Mouse (Mus musculus) heart, postnatal 36 days (tissue): ENCODE data around the gene Esyt1. TPM values are rescaled to one million over a fixed set of nuclear protein-coding genes. Genes with fewer than 3 reads are reported as not detected.
A peak's percentile ranks its signal among the peaks of the same experiment; 100 is the strongest.
"Not testable (repeated sequence)": the region's sequence is repeated elsewhere in the genome, so short reads cannot be mapped to it uniquely, and the experiment has no call there.

Source experiments
- DNase-seq, 2 experiments: peaks; one replicate each; pipeline ENCODE4 v3.0.0; 2021 to 2022
- intact Hi-C: fragments of 180-260 bp; cut with DNase I; formaldehyde crosslinking; loops from one replicate; pipeline ENCODE4 v1.15.1; 2025
- total RNA-seq, 2 experiments: library from RNA; stranded (reverse); gene quantifications; 2 replicates each; pipeline ENCODE4 v1.2.3; 2021

The Esyt1 gene
- total RNA-seq, 2 experiments from 2014 or later: 19.3 TPM

DNA sequence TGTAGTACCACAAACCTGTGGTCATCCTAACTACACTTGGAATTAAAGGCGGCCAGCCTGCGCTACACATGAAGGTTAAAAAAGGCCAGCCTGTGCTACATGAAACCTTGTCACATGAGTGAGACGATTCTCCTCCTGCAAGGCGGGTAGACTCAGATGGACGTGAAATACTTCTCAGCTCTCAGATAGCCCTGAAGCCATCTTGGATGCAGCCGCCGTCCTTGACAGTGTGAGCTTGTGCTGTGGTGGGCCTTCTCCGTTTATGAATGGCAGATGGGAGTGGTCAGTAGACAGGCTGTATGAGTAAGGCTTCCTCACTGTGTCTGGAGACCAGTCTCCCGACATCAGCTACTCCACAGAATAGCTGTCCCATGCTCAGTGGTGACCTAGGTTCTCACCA, 16.5 kb downstream of the Esyt1 start:
- intact Hi-C loops: no loop called here
- no peak for DNase-seq

DNA sequence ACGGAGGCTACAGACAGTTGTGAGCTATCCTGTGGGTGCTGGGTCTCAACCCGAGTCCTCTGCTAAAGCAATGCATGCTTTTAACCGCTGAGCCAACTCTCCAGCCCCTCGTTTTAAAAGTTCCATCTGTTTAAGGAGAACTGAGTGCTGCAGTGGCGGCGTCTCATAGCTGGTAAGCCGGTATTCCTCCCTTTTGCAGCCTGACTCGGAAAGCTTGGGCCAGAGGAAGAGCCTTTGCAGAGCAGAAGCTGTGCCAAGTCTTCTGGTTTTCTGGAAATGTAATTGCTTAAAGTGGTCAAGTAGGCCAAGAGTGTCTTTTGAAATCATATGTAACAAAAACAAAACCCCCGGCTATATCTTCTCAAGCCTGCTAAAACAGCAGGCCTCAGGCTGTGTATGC, 17.4 kb downstream of the Esyt1 start:
- no peak for DNase-seq
- intact Hi-C loops: no loop called here

DNA sequence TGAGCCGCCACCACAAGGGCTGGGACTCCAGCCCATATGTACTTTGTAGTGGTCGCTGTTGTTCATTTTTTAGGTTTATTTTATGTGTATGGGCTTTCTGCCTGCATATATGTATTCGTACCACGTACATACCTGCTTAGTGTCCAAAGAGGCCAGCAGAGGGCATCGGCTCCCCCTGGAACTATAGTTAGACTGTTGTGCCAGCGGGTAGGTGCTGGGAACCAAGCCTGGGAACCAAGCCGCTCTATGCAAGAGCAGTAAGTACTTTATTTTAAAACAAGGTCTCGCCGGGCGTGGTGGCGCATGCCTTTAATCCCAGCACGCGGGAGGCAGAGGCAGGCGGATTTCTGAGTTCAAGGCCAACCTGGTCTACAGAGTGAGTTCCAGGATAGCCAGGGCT, 19.7 kb downstream of the Esyt1 start:
- intact Hi-C loops: no loop called here
- DNase-seq: no peak

DNA sequence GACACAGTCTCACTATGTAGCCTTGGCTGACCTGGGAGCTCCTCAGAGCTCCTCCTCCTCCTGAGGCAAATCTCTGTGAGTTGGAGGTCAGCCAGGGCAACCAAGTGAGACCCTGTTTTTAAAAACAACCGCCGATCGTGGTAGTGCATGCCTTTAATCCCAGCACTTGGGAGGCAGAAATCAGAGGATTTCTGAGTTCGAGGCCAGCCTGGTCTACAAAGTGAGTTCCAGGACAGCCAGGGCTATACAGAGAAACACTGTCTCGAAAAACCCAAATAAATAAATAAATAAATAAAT, 20.4 kb downstream of the Esyt1 start:
- DNase-seq, intact Hi-C loops: not testable (repeated sequence)

DNA sequence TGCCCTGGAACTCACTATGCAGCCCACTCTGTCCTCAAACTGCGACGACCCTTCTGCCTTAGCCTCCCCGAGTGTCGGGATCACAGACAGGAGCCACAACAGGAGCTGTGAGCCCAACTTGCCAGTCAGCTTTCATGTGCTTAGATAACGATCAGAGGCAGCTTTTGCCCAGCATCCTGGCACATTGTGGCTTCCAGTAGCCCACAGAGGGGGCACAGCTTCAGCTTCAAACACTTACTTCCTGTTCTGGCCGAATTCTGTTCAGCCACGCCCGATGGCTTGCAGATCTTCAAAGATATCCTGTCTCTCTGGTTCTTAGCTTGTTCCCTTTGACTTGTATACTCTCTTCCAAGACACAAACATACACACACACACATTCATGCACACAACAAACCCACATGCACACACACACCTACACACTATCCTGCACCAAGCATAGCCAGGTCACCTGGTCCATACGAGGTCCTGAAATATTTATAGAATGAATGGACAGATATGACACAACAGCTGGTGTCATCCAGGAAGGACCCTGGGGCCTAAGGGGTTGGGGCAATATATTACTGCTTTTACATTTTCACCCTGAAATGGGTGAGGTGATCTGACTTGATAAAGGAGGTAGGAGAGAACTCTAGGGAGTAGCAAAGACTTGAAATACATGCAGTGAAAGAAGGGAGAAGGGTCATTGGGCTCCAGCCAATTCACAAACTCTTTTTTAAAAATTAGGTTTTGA, 20.9 kb downstream of the Esyt1 start:
- intact Hi-C loops: no loop called here
- DNase-seq: no peak

DNA sequence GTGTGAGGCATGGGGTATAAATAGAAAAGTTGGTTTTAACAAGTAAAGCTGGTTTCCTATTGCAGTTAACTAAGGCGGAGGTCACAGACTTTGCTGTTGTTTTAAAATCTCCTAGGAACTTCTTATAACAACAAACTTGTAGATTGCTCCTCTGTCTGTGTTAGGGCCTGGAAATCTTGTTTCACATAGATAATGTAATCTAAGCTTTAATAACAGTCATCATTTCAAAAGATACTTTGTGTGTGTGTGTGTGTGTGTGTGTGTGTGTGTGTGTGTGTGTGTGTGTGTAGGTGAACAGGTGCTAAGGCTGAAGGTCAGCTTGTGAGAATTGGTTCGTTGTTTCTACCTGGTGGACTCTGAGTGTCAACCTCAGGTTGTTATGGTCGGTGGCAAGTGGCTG, 21.7 kb downstream of the Esyt1 start:
- intact Hi-C loops: no loop called here
- no peak for DNase-seq

DNA sequence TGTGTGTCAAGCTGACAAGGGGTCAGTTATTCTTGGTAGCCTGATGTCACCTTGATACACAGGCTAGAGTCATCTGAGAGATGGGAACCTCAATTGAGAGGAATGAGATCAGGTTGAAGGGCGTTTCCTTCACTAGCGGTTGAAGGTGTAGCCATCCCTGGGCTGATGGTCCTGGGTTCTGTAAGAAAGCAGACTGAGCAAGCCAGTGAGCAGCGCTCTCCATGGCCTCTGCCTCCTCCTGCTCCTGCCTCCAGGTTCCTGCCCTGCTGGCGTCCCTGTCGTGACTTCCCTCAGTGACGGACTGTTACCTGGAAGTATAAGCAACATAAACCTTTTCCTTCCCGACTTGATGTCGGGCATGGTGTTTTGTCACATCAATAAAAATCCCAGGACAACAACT, 22.1 kb downstream of the Esyt1 start:
- no peak for DNase-seq
- intact Hi-C loops: loop anchor here (2.0 kb wide), 1 partner anchor 21 kb away; the partner anchor contains the start of gene Esyt1

DNA sequence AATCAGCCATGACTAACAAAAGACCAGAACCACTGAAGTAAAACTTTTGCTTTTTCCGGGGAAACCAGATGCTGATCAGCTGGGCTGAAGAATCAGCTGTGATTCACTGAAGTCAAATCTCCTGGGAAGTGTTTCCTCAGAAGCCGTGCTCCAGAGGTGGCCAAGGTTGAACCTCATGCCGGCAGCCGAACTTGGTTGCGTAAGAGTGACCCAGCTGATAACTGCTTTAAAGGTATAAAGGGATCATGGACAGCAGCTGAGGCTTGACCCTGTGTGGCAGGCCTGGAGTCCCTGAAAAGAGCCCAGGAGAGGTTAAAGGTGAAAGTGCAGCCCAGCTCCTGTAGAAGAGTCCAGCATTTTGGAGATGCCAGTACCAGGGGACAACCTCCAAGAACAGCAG, 23.3 kb downstream of the Esyt1 start:
- intact Hi-C loops: loop anchor here (2.0 kb wide), 1 partner anchor 22 kb away; the partner anchor contains the start of gene Esyt1
- DNase-seq: no peak

DNA sequence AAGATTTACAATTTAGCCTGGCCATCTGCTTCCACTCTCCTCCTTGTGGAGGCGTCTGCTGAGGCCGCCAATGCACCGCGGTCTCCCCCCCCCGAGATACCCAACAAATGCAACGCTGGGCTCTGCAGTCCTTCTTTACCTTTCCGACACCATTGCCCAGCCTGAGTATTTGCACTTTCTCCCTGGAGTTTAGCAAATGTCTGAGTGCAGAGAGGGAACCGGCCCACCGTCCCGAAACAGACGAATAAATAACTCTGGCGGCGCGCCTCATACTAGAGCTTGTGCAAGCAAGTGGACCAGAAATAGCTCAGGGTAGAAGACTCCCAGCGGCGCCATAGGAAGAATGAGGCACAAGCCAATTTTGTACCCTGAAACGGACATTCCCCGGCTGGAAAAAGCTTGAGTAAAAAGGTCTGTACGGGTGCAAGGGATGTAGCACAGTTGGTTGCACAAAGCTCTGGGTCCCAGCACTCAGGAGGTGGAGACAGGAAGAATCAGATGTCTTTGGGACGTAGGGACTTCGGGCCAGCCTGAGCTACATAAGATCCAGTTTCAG, 26.5 kb downstream of the Esyt1 start:
- DNase-seq: peak; percentile 72 to 81
- intact Hi-C loops: loop anchor here (2.0 kb wide), 1 partner anchor 48 kb away; the partner anchor contains the start of gene Zc3h10

DNA sequence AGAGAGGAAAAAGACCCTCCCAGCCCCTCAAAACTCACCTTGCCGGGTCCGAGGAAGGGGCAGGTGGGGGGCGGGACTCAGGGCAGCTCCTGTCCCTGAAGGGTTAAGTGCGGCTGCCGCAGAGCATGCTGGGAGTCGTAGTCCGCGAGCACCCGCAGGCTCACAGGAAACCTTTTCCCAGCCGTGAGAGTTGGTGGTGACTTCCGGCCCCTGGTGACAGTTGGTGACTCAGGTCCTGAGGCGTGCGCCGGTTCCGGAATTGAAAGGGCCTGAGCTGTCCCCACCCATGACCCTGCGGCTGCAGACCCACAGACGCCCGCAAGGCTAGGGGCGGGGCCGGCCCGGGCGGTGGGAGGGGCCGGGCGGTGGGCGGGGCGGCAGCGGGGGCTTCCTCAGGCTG, 27.1 kb downstream of the Esyt1 start, which contains the start of gene Myl6b:
Myl6b (minus strand) TSS at position 96 of the 400 bp plus-strand sequence.
- intact Hi-C loops: loop anchor here (2.0 kb wide), 1 partner anchor 48 kb away; the partner anchor contains the start of gene Zc3h10

DNA sequence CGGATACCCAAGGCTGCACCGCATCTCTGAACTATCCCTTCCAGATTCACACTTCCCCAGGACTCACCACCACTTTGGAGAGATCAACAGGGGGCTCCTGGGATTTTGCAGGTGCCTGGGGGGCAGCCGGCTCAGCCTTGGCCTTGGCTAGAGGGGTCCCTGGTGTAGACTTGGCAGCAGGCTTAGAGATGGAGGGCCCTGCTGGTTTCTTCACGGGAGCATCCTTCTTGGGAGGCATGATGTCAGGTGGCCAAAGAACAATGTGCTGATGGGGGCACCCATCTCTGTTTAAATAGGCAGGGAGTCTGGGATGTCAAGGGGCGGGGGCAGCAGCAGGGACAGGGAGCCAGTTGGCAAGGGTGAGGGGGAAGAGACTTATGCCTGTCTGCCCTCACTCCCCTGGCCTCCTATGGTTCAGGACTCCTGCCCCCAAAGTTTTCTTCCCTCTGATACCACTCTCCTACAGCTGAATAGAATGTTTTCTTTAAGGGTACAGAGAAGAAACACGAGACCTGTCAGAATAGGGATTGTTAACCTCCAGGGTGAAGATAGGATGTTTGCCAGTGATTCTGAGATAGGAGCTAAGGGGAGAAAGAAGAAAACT, 28.4 kb downstream of the Esyt1 start:
- intact Hi-C loops: no loop called here
- no peak for DNase-seq

More for the DNA sequence above, 27.1 kb downstream of the Esyt1 start, which contains the start of gene Myl6b:
- peak; percentile 91 to 93 for DNase-seq

DNA sequence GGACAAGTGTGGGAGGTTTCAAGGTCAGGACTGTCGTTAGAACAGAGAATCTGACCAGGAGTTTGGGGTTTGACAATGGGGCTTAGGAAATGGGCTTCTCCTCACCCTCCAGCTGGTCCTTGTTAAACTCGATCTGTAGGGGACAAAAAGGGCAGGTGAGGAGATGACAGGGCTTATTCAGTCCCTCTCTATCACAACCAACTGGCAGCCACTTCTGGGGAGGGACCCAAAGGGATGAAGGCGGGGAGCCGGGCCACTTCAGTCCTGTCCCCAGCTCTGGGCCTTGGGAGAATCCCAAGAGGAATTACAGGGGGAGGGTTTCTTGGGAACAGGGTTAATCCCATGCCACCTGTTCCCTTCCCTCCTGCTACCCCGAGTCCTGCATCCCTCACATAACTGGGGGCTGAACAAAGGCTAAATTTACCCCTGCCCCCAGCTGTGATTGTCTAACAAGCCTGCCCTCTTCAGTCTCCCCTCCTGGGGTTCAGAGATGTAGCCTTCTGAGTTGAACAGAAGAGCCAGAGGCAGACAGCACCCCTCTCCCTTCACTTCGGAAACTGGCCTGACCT, 29.1 kb downstream of the Esyt1 start:
- no peak for DNase-seq
- intact Hi-C loops: no loop called here

DNA sequence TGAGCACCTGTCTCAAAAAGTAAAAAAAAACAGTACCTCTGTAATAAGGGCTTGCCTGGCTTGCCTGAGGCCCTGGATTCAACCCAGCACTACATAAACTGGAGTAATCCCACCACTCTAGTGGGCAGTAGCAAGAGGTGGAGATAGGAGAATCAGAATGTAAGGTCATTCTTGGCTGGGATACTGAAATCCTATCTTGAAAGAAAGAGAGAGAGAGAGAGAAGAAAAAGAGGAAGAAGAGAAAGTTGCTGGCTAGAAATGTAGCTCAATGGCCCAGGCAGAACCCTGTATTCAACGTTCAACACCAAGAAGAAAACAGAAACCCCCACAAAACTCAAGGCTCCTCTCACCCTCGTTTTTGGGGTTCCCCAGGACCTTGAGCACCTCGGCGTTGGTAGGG, 29.8 kb downstream of the Esyt1 start:
- no peak for DNase-seq
- intact Hi-C loops: no loop called here

DNA sequence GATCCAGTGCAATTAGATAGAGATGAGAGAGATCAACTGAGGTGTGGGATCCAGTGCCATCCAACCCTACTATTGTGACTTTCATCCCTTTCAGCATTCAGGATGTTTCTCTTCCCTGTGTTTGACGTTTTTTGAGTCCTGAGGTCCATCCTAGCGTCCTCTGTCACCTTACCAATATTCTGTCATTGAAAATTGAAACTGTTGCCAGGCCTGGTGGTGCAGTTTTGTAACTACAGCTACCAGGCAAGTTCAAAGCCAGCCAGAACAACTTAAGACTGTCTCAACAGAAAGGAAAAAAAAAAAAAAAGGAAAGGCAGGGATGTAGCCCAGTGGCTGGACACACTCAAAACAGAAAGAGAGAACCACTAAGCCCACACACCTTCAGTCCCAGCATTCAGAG, 30.4 kb downstream of the Esyt1 start:
- DNase-seq: no peak
- intact Hi-C loops: no loop called here

DNA sequence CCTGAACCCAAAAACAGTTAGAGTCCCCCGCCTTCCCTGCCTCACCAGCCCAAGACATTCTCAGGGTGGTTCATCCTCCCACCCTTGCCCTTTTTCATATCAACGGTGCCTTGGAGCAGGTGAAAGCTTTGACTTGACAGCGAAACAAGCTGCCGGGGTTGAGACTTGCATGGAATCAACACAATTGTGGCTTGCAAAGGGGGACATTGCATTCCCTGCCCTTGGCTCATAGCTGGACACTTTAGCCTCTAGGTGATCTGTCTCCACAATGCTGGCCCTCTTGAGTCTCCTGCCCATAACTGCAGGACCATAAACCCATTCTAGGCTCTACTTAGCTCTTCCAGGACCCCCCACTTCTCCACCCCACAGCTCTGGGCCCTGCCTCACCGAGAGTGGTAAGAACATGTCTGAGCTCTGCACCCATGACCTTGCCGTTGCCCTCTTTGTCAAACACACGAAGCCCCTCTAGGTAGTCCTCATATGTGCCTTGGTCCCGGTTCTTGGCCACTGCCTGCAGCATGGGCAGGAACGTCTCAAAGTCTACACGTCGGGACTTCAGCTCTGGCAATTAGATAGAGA, 30.9 kb downstream of the Esyt1 start:
- intact Hi-C loops: loop anchor here (5.0 kb wide), 1 partner anchor 33 kb away; the partner anchor contains the start of gene Esyt1
- DNase-seq: no peak

DNA sequence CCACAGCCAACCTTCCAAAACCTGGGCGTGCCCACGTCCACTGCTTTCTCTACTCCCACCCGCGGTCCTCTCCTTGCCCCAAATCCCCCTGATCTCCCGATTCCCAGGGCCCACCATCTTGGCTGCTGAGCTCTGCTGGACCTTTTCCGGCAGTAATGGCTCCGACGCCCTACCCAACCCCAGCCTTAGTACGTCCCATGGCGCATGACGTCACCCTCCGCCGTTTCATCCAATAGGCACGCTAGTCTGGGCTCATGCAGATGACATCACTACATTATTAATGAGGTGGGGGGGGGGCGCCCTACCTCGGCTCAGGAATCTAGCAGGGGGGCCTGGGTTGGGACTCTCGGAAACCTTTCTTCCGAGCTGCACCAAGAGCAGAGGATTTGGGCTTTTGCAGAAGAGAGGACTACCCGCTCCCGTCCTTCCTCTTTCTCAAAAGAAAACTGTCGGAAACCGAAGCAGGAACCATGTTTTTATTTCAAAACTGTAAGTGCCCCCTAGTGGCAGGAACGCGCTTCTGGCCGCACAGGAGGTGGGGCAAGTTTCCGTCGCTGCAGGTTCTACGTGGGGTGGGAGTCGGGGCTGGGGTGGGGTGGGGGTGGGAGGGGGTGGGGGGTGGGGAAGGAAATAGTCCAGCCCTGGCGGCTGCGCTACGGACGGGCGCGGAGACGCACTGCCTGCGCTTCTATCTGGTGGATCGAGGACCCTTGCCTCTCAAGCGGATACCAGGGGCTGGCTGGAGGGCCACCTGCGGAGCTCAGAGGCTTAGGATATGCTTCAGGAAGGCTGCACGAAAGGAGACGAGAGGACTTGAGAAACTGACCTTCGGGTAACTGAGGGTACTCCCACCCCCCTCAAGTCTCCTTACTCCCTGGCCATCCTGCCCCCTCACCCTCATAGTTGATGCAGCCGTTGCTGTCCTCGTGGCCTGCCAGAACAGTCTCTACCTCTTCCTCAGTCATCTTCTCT, 31.7 kb downstream of the Esyt1 start, which contains the start of gene Myl6:
Myl6 (minus strand) TSS at position 451 of the 972 bp plus-strand sequence.
- DNase-seq: peak; percentile 95 to 97
- intact Hi-C loops: loop anchor here (5.0 kb wide), 1 partner anchor 33 kb away; the partner anchor contains the start of gene Esyt1

DNA sequence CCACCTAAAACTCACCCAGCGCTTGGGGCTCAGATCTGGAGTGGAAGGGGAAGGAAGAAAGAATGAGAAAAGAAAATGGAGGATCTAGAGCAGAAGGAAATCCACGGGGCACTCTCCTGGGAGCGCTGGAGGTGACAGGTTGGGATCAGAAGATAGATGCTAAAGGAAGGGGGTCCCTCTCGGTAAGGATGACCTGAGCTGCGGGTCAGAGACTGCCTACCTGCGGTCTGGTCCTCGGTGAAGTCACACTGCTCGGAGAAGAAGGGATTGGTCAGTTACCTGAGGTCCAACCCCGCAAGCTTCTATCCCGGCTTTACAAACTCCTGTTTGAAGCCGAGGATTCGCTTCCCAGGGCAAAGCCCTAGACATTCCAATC, 32.4 kb downstream of the Esyt1 start:
- intact Hi-C loops: loop anchor here (5.0 kb wide), 1 partner anchor 34 kb away; the partner anchor contains the start of gene Esyt1
- no peak for DNase-seq

DNA sequence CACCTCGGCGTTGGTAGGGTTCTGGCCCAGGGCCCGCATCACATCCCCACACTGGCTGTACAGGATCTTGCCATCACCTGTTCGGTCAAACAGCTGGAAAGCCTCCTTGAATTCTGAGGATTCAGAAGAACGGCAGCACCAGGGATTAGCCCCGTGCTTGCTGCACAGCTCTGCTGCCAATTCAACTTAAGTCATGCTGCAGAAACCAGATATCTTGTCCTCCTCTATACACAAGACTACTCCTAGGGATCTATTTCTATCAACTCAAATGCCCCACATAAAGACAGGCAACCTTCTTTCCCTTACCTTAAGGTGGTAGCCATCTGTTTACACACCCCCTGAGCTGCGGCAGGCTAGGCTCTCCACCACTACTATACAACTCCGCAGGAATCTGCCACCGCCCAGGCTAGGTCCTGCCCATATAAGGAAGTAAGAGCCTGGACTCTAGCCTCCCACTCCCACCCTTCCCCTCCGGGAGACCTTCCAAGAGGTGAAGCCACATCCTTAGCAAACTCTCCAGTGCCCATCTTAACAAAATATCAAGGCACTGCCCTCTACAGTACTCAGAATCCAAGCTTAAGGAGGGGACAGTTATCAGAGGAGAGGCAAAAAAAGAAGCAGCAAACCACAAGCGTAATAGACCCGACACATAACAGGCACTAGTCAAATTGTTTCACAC, 32.9 kb downstream of the Esyt1 start:
- peak; percentile 68 to 76 for DNase-seq
- intact Hi-C loops: loop anchor here (5.0 kb wide), 1 partner anchor 35 kb away; the partner anchor contains the start of gene Esyt1

DNA sequence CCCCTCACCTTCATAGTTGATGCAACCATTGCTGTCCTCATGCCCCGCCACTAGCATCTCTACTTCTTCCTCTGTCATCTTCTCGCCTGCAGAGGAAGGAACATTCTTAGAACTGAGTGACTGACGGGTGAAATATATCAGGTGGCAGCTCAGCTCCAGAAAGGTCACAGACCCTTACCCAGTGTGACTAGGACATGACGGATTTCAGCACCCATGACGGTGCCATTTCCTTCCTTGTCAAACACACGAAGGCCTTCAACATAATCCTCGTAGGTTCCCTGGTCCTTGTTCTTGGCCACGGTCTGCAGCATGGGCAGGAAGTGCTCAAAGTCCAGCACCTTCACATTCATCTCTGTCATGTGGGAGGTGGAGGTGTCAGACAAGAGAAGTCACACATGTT, 33.6 kb downstream of the Esyt1 start:
- DNase-seq: not testable (repeated sequence)
- intact Hi-C loops: loop anchor here (5.0 kb wide), 1 partner anchor 35 kb away; the partner anchor contains the start of gene Esyt1
